Mouse (Mus musculus): ENCODE results near the gene Mepe. TPM values are rescaled to one million over a fixed set of nuclear protein-coding genes. Genes with fewer than 3 reads are reported as not detected.

Mepe gene
- polyA plus RNA-seq, 1 experiment from 2014 or later, result not detected

DNA sequence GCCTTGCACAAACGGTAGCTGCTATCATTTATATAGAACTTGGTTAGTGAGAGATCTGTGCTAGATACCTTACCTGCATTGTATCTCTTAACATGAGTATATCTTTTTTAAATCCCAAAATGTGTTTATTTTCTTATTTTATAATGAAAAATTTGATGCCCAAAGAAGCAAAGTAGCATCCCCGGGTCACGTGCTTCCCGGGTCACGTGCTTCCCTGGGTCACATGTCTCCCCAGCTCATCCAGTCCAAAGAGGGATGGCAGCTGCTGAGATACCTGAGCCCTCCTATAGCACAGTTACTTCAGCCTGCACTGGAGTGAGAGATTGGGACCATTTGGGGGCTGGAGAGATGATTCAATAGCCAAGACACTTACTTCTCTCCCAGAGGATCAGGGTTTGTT is 10.8 kb downstream of the Mepe start:
- H3K27ac ChIP-seq, result no peak overlapping the region
- no peaks in the 10 kb centered on the region for H3K36me3 ChIP-seq
- 76% methylated on average over 5 of the region's 5 CpGs for WGBS
- H3K9me3 ChIP-seq, result no peaks in the 10 kb centered on the region
- H3K4me3 ChIP-seq, result no peak overlapping the region
- DNase-seq (ENCODE audit: low spot score), result no peak
- no peaks in the 10 kb centered on the region for H3K27me3 ChIP-seq (ENCODE audit: insufficient read depth, poor library complexity, severe bottlenecking)
- no peaks in the 10 kb centered on the region for H3K4me1 ChIP-seq

DNA sequence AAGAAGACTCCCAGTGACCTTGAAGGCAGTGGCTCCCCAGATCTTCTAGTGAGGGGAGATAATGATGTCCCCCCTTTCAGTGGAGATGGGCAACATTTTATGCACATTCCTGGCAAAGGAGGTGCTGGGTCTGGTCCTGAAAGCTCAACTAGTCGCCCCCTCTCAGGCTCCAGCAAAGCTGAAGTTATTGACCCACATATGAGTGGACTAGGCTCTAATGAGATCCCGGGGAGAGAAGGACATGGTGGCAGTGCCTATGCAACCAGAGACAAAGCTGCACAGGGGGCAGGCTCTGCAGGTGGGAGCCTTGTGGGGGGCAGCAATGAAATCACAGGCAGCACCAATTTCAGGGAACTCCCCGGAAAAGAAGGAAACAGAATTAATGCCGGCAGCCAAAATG is 12.4 kb downstream of the Mepe start:
- H3K36me3 ChIP-seq, result no peaks in the 10 kb centered on the region
- no peaks in the 10 kb centered on the region for H3K27me3 ChIP-seq (ENCODE audit: insufficient read depth, poor library complexity, severe bottlenecking)
- no peak for DNase-seq (ENCODE audit: low spot score)
- H3K27ac ChIP-seq, result no peak overlapping the region
- no peaks in the 10 kb centered on the region for H3K4me1 ChIP-seq
- H3K9me3 ChIP-seq, result no peaks in the 10 kb centered on the region
- no peak overlapping the region for H3K4me3 ChIP-seq
- WGBS, result 88% methylated on average over 4 of the region's 4 CpGs

DNA sequence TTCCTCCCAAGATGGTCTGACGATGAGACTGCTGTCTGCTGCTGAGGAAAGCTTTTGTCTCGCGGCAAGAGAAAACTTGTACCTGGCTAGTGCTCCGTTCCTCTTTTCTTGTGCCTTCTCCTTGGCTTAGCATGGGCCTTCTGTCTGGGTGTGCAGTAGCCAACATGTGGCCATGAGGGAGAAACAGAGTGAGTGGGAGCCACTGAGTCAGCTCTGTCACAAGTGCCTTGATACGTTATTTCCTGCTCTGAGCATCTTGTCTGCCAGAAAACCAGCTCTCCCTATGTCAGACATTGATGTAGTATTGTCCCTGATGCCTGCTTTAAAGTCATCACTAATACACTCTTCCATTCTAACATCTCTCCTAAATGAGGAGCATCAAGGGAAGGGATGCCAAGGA is 13.9 kb downstream of the Mepe start:
- Histone ChIP-seq H3K36me3 (no peaks in the 10 kb centered on the region), H3K4me3 (no peak overlapping the region), H3K9me3 (no peaks in the 10 kb centered on the region), H3K4me1 (no peaks in the 10 kb centered on the region), H3K27me3 (ENCODE audit: insufficient read depth, poor library complexity, severe bottlenecking) (no peaks in the 10 kb centered on the region), H3K27ac (no peak overlapping the region)
- WGBS, result 79% methylated on average over 5 of the region's 5 CpGs
- no peak for DNase-seq (ENCODE audit: low spot score)

DNA sequence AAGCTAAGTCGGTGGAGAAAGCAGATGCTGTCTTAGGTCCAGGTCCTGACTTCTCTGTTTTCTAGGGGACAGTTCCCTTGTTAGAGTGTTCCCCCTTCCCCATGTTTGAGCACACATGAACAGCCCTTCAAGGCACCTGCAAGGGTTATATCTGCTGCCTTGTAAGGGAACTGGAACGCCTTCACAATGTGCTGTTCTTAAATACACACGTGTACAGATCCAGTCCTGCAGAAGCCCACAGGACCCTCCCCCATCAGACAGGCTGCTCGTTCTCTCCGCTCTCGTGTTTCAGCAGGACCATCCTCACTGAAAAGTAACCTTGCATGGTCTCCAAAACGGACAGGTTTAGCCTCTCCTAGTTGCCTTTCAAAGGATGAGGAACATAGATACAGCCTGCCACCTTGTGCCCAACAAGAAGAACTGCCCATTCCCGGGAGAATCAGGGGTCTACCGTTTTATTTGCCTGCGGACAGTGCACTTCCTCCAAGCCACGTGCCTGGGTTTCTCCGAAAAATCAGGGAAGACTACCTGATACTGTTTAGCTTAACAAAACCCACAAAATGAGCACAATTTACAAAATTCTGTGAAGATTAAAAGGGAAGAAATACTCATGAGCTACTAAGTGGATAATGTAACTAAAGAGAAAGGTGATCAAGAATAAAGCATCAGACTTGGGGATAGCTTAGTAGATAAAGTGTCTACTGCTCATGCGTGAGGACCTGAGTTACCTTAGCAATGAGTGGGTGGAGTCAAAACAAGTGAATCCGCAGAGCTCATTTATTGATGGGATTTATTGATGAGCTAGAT is 14.8 kb downstream of the Mepe start:
- WGBS, result 29% methylated on average over 14 of the region's 14 CpGs
- no peaks in the 10 kb centered on the region for H3K4me1 ChIP-seq
- no peak overlapping the region for H3K27ac ChIP-seq
- no peaks in the 10 kb centered on the region for H3K27me3 ChIP-seq (ENCODE audit: insufficient read depth, poor library complexity, severe bottlenecking)
- H3K4me3 ChIP-seq, result no peak overlapping the region
- no peaks in the 10 kb centered on the region for H3K36me3 ChIP-seq
- no peak for DNase-seq (ENCODE audit: low spot score)
- no peaks in the 10 kb centered on the region for H3K9me3 ChIP-seq

DNA sequence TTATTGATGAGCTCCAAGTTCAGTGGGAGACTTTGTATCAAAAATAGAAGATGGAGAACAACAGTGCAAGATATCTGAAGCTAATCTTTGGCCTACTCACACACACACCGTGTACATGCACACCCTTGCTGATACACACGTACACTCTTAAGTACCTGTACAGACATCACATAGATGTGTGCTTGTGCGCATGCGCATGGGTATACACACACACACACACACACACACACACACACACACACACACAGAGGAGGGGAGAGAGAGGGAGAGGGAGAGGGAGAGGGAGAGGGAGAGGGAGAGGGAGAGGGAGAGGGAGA is 15.3 kb downstream of the Mepe start:
- WGBS, result 76% methylated on average over 4 of the region's 4 CpGs
- Histone ChIP-seq H3K4me1 (no peaks in the 10 kb centered on the region), H3K27me3 (ENCODE audit: insufficient read depth, poor library complexity, severe bottlenecking) (no peaks in the 10 kb centered on the region), H3K36me3 (no peaks in the 10 kb centered on the region), H3K4me3 (no peak overlapping the region), H3K27ac (no peak overlapping the region), H3K9me3 (no peaks in the 10 kb centered on the region)
- no peak for DNase-seq (ENCODE audit: low spot score)

DNA sequence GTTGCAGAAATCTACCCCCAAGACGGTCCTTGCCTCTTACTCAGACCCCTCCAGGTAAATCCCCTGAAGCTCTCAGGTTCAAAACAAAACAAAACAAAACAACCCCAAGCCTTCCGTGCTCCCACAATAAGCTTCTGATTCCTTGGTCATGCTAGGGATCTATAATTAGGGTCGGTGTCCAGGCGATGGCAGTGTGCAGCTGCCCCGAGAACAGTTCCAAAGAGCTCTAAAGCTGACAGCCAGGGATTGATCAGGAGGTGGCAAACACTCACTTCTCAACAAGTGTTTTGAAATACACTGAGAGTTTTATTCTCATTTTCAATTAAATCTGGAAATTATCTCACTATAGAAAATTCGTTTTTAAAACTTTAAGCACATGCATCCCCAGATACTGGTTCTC is 17.8 kb downstream of the Mepe start:
- no peaks in the 10 kb centered on the region for H3K9me3 ChIP-seq
- H3K4me3 ChIP-seq, result no peak overlapping the region
- H3K27ac ChIP-seq, result no peak overlapping the region
- 36% methylated on average over 6 of the region's 6 CpGs for WGBS
- H3K36me3 ChIP-seq, result no peaks in the 10 kb centered on the region
- no peaks in the 10 kb centered on the region for H3K27me3 ChIP-seq (ENCODE audit: insufficient read depth, poor library complexity, severe bottlenecking)
- DNase-seq (ENCODE audit: low spot score), result no peak
- no peaks in the 10 kb centered on the region for H3K4me1 ChIP-seq

DNA sequence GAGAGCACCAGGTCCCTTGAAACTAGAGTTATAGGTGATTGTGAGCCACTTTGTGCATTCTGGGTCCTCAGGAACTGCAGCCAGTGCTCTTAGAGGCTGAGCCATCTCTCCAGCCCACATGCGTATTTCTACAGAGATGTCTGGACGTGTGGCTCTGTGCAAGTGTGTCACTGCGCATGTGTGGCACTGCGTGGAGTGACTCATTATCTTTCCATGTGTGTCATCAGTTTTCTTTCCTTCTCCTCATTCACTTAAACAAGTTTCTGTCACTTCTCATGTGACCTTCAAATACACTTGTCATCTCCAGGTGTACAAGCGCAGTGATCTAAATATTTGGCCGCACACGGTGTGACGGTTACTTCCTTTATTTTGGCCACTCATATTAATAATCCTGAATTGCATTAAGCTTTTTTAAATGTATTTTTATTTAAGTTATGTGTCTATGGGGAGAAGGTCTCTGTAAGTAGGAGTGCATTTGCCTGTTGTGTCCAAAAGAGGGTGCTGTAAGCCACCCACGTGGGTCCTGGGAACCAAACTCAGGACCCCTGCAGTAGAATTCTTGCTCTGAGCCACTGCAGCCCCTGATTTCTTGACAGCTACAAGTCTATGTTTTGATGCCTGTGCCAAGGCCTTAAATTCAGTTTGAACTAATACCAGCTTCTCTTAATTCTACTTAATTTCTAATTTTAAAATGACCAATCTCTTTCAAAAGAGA is 19.6 kb downstream of the Mepe start:
- no peak for DNase-seq (ENCODE audit: low spot score)
- Histone ChIP-seq H3K36me3 (no peaks in the 10 kb centered on the region), H3K4me1 (no peaks in the 10 kb centered on the region), H3K27me3 (ENCODE audit: insufficient read depth, poor library complexity, severe bottlenecking) (no peaks in the 10 kb centered on the region), H3K4me3 (no peak overlapping the region), H3K27ac (no peak overlapping the region), H3K9me3 (no peaks in the 10 kb centered on the region)
- 65% methylated on average over 9 of the region's 9 CpGs for WGBS

DNA sequence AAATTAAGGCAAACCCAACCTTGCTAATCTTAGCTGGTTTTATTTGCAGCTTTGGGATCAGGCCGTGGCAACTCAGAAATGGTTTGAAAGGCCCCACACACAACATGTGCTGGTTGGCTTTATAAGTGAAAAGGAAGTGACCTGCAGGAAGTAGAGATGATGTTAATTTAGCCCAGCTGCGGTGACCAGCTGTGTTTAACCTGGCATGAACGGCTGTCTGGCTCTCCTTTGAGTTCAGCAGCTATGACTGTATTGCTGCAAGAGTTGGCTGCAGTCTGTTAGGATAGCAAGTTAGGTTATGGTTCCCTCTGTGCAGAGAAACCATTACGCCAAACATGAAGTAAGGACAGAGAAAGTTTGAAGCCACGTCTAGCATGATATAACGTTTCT is 20.1 kb downstream of the Mepe start:
- no peaks in the 10 kb centered on the region for H3K27me3 ChIP-seq (ENCODE audit: insufficient read depth, poor library complexity, severe bottlenecking)
- H3K27ac ChIP-seq, result no peak overlapping the region
- DNase-seq (ENCODE audit: low spot score), result no peak
- no peaks in the 10 kb centered on the region for H3K4me1 ChIP-seq
- no peaks in the 10 kb centered on the region for H3K36me3 ChIP-seq
- no peak overlapping the region for H3K4me3 ChIP-seq
- WGBS, result 82% methylated on average over 6 of the region's 6 CpGs
- H3K9me3 ChIP-seq, result no peaks in the 10 kb centered on the region

DNA sequence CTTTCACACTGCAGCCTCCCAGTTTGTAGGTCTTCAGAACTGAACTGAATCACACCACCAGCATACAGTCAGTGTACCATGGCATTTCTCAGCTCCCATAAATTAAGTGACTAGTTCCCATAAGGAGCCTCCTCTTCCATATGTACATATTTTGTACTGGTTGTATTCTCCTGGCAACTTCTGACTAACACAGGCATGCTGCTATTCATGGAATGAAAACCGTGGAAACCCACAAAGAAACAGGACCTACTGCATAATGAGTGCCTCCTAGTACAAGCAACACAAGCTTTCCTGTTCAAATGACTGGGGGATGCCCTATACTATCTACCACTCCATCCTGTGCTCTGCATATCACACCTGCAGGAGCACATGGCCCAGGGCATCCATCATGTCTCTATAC is 25.9 kb downstream of the Mepe start:
- Histone ChIP-seq H3K27me3 (ENCODE audit: insufficient read depth, poor library complexity, severe bottlenecking) (no peaks in the 10 kb centered on the region), H3K9me3 (no peaks in the 10 kb centered on the region), H3K36me3 (no peaks in the 10 kb centered on the region), H3K4me1 (no peaks in the 10 kb centered on the region), H3K27ac (no peak overlapping the region), H3K4me3 (no peak overlapping the region)
- no peak for DNase-seq (ENCODE audit: low spot score)
- 71% methylated on average over 1 of the region's 1 CpGs for WGBS

DNA sequence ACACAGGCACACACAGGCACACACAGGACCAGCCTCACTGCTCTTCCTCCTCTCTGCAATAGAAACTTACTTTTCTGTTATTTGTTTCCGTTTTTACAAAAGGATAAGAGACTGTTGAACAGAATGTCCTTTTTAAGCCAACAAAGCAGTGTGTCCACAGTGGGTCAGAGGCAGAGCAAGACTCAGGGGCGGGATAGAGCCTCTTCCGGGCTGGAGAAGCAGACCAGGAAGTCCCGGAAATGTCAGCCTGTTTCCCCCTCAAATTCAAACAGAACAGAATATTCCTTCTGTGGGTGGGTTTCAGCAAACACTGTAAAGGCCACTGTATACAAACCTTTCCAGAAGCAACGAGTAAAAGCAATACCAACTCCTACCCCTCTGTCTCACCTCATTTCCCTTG is 26.7 kb downstream of the Mepe start:
- Histone ChIP-seq H3K4me1 (no peaks in the 10 kb centered on the region), H3K4me3 (no peak overlapping the region), H3K9me3 (no peaks in the 10 kb centered on the region), H3K27me3 (ENCODE audit: insufficient read depth, poor library complexity, severe bottlenecking) (no peaks in the 10 kb centered on the region), H3K36me3 (no peaks in the 10 kb centered on the region), H3K27ac (no peak overlapping the region)
- WGBS, result 62% methylated on average over 5 of the region's 5 CpGs
- no peak for DNase-seq (ENCODE audit: low spot score)

DNA sequence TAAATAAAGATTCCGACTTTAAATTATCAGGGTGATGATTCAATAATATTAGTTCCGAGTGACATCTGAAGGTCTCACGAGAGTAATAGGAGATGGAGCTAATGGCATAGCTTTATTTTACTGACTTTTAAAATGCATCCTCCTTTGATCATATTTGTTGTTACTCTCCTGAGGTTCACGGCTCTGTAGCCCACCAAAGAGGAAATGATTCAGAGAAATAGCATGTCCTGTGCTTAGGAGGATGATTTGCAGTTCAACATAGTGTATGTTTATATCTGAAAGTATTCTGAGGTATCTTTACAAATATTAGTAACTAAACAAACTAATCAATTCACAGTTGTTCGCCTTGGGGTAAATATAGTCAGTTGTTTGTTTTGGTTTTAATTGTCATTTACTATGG is 32.4 kb downstream of the Mepe start:
- Histone ChIP-seq H3K36me3 (no peaks in the 10 kb centered on the region), H3K9me3 (no peaks in the 10 kb centered on the region), H3K27me3 (ENCODE audit: insufficient read depth, poor library complexity, severe bottlenecking) (no peaks in the 10 kb centered on the region), H3K4me1 (peaks cover 12% of the 10 kb centered on the region), H3K4me3 (no peak overlapping the region), H3K27ac (no peak overlapping the region)
- DNase-seq (ENCODE audit: low spot score), result no peak
- 75% methylated on average over 5 of the region's 5 CpGs for WGBS

DNA sequence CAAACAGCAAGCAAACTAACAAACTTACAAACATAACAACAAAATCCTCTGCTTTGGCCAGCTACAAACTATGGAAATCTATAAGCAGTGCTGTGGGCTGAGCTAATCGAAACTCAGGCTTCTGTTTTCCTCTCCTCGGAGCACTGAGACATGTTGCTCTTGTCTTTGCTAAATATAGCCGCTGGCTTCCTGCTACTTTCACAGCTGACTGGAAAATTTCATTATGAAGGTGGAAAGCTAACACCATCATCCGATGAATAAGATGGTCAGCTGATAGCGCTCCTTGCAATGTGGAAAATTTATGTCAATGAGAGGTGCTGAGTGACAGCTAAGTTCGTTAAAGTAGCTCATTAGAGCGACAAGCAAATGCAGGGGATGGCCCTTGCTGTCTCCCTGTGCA is 33.5 kb downstream of the Mepe start:
- Histone ChIP-seq H3K36me3 (no peaks in the 10 kb centered on the region), H3K4me3 (no peak overlapping the region), H3K27me3 (ENCODE audit: insufficient read depth, poor library complexity, severe bottlenecking) (no peaks in the 10 kb centered on the region), H3K9me3 (no peaks in the 10 kb centered on the region), H3K4me1 (peaks cover 12% of the 10 kb centered on the region), H3K27ac (no peak overlapping the region)
- DNase-seq (ENCODE audit: low spot score), result no peak
- 47% methylated on average over 7 of the region's 7 CpGs for WGBS

DNA sequence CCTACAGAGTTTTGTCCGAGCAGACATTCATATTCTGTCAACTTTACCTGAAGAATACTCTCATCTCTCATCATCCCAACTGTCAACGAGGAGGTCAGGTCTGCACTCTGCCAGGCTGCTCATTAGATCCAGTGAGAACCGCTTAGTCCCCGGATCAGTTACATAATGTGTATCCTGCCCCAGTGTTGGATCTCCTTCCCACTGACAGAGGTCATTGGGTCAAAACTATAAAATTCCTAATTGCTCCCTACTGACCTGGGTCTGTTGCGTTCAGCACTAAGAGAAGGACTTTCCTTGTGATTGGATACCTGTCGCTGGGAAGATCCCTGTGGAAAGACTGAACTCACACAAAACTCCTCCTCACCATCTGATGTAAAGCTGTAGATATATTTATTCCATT is 34.1 kb downstream of the Mepe start:
- no peak overlapping the region for H3K27ac ChIP-seq
- 74% methylated on average over 6 of the region's 6 CpGs for WGBS
- peaks cover 12% of the 10 kb centered on the region for H3K4me1 ChIP-seq
- DNase-seq (ENCODE audit: low spot score), result no peak
- H3K27me3 ChIP-seq (ENCODE audit: insufficient read depth, poor library complexity, severe bottlenecking), result no peaks in the 10 kb centered on the region
- no peak overlapping the region for H3K4me3 ChIP-seq
- no peaks in the 10 kb centered on the region for H3K9me3 ChIP-seq
- H3K36me3 ChIP-seq, result no peaks in the 10 kb centered on the region

DNA sequence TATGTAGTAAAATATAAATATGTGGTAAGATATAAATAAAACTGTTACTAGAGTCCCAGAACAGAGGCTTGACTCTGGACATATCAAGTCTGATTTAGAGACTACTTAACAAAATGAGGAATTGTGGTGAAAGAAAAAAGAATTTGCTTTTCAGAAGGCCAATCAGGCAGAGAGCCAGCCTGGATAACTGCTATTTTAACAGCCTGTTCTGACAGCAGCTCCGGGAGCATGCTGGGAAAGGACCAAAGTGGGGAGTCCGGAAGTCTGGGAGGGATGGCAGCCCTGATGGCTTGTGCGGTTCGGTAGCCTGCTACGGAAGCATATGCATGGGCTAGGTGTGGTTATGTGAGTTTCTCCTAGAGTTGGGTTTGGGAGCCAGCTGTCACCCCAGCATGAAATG is 45.5 kb downstream of the Mepe start:
- 88% methylated on average over 5 of the region's 5 CpGs for WGBS
- H3K9me3 ChIP-seq, result no peaks in the 10 kb centered on the region
- no peaks in the 10 kb centered on the region for H3K4me1 ChIP-seq
- DNase-seq (ENCODE audit: low spot score), result no peak
- no peak overlapping the region for H3K4me3 ChIP-seq
- H3K27ac ChIP-seq, result no peak overlapping the region
- no peaks in the 10 kb centered on the region for H3K36me3 ChIP-seq
- no peaks in the 10 kb centered on the region for H3K27me3 ChIP-seq (ENCODE audit: insufficient read depth, poor library complexity, severe bottlenecking)

Measured in heart, embryonic 10.5 days (tissue).